Mouse (Mus musculus): ENCODE results near the gene Mgmt.

DNA sequence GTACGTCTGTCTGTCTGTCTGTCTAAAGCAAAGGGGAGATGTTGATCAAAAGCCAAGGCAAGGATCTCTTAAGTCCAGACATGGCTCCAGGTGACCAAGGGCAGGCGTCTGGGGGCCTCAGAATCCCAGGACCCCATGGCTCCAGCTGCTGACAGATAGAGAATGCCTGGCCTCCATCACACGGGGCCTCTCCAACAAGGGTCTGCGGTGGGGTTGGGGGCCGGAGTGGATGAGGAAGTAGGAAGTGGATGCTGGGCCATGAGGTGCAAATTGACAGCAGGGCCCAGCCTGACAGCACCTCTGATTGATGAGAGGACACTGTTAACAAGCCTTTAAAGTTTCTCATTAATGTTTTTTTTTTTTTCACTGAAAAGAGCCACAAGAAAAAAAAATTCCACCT lies 237.5 kb downstream of the Mgmt start:
- TF ChIP-seq CTCF (IDR thresholded peaks at IDR 0.05; ENCODE audit: low read depth, low read length) (no peak), POLR2A (IDR thresholded peaks at IDR 0.05; ENCODE audit: borderline replicate concordance, low read depth, low read length) (no peak)

Data from bone marrow macrophage, adult 2 months (primary cell).